Mouse (Mus musculus) midbrain, postnatal 0 days (tissue): Measurements from ENCODE around the gene Angptl7. TPM values are rescaled to one million over a fixed set of nuclear protein-coding genes. Genes with fewer than 3 reads are reported as not detected.
A peak's percentile ranks its signal among the peaks of the same experiment; 100 is the strongest.

Experiments used
- ATAC-seq: fragments of 200-750 bp; cut with Nextera tagmentation; 2 replicates; pipeline ENCODE4 v1.8.0; 2017; ENCODE audit warnings: moderate number of reproducible peaks, mild to moderate bottlenecking, moderate TSS enrichment, moderate library complexity; ENCODE audit not compliant: low FRiP score
- DNase-seq: peaks from one replicate; pipeline ENCODE4 v3.0.0-alpha.2; 2015; ENCODE audit warnings: low spot score
- H3K27ac ChIP-seq: fragments of 300-500 bp; sonication (generic); 2 replicates; pipeline ENCODE4 v1.5.1; 2014; ENCODE audit warnings: low read depth, mild to moderate bottlenecking, low read length, mixed read lengths
- H3K27me3 ChIP-seq: fragments of 300-500 bp; sonication (generic); 2 replicates; pipeline ENCODE4 v1.6.1; 2014; ENCODE audit warnings: low read length, control low read depth, mixed read lengths; ENCODE audit not compliant: insufficient read depth
- H3K36me3 ChIP-seq: fragments of 300-500 bp; sonication (generic); 2 replicates; pipeline ENCODE4 v1.6.1; 2014; ENCODE audit warnings: low read length, control low read depth, mixed read lengths; ENCODE audit not compliant: insufficient read depth
- H3K4me1 ChIP-seq: fragments of 300-500 bp; sonication (generic); 2 replicates; pipeline ENCODE4 v1.6.1; 2014; ENCODE audit warnings: mild to moderate bottlenecking, control low read depth, antibody characterized with exemption, low read length, mixed read lengths; ENCODE audit not compliant: insufficient read depth
- H3K4me2 ChIP-seq: fragments of 300-500 bp; sonication (generic); 2 replicates; pipeline ENCODE4 v1.6.1; 2014; ENCODE audit warnings: low read depth, mild to moderate bottlenecking, low read length, mixed read lengths; ENCODE audit not compliant: poor library complexity, severe bottlenecking
- H3K4me3 ChIP-seq: fragments of 300-500 bp; sonication (generic); 2 replicates; pipeline ENCODE4 v1.5.1; 2014; ENCODE audit warnings: low read depth, mild to moderate bottlenecking, low read length, moderate library complexity
- H3K9ac ChIP-seq: fragments of 300-500 bp; sonication (generic); replicated peaks from 2 replicates; pipeline ENCODE4 v1.6.1; 2014; ENCODE audit warnings: mild to moderate bottlenecking, low read length, moderate library complexity, mixed read lengths; ENCODE audit not compliant: poor library complexity, severe bottlenecking
- H3K9me3 ChIP-seq: fragments of 300-500 bp; sonication (generic); 2 replicates; pipeline ENCODE4 v1.6.1; 2016; ENCODE audit warnings: low read length, control low read depth
- CTCF ChIP-seq: IDR thresholded peaks from 2 replicates; pipeline ENCODE4 v1.5.1; 2016; ENCODE audit warnings: antibody characterized with exemption, mild to moderate bottlenecking
- WGBS: fragments of 180-500 bp; shearing (Covaris S2); extraction: QIAGEN DNeasy Blood & Tissue Kit; methylation state at CpG from one replicate; pipeline ENCODE4 v1.1.7; 2014; 5-methylcytosine and 5-hydroxymethylcytosine counted together
- polyA plus RNA-seq: library from polyadenylated mRNA; unstranded; fragments of >200 nt; fragmentation: Nextera tagmentation; extraction: Ambion mirVana; gene quantifications from 2 replicates; pipeline ENCODE4 v1.2.1, GENCODE M21; 2015
- total RNA-seq: library from RNA; depleted of rRNA; stranded (reverse); fragments of >200 nt; gene quantifications from 2 replicates; pipeline ENCODE4 v1.2.3, GENCODE M21; 2014

The Angptl7 gene
- total and polyA plus RNA-seq, 2 experiments from 2014 or later, result 0.11 to 0.36 TPM

- no peak for DNase-seq
Measured at GRCm38 (mm10) chr4:148515313-148515712, 15.1 kb upstream of the Angptl7 start.

GRCm38 (mm10) chr4:148513021-148513559 lies 12.8 kb upstream of the Angptl7 start:
- H3K27ac ChIP-seq, result no peak overlapping the region
- H3K9me3 ChIP-seq, result no peaks in the 10 kb centered on the region
- H3K9ac ChIP-seq, result no peak overlapping the region
- H3K36me3 ChIP-seq, result peaks cover 58% of the 10 kb centered on the region
- ATAC-seq (no peak), DNase-seq (peak; percentile 10)
- no peak overlapping the region for H3K4me3 ChIP-seq
- no peak for TF ChIP-seq CTCF
- no peak overlapping the region for H3K4me2 ChIP-seq
- no peaks in the 10 kb centered on the region for H3K4me1 ChIP-seq
- WGBS, result 79% methylated on average over 6 of the region's 6 CpGs
- H3K27me3 ChIP-seq, result no peaks in the 10 kb centered on the region

More at GRCm38 (mm10) chr4:148515313-148515712, 15.1 kb upstream of the Angptl7 start:
- Histone ChIP-seq H3K27me3 (no peaks in the 10 kb centered on the region), H3K4me3 (no peak overlapping the region), H3K9me3 (no peaks in the 10 kb centered on the region), H3K9ac (no peak overlapping the region), H3K4me1 (no peaks in the 10 kb centered on the region), H3K27ac (no peak overlapping the region), H3K36me3 (peaks cover 57% of the 10 kb centered on the region), H3K4me2 (no peak overlapping the region)
- peak; percentile 45 for TF ChIP-seq CTCF
- WGBS, result 93% methylated on average over 2 of the region's 2 CpGs
- ATAC-seq, result no peak

GRCm38 (mm10) chr4:148511334-148511733 lies 11.1 kb upstream of the Angptl7 start:
- H3K9me3 ChIP-seq, result no peaks in the 10 kb centered on the region
- ATAC-seq (no peak), DNase-seq (no peak)
- no peaks in the 10 kb centered on the region for H3K27me3 ChIP-seq
- no peak for TF ChIP-seq CTCF
- peaks cover 55% of the 10 kb centered on the region for H3K36me3 ChIP-seq
- no peak overlapping the region for H3K4me3 ChIP-seq
- no peak overlapping the region for H3K27ac ChIP-seq
- H3K4me2 ChIP-seq, result no peak overlapping the region
- no peaks in the 10 kb centered on the region for H3K4me1 ChIP-seq
- no peak overlapping the region for H3K9ac ChIP-seq
- WGBS, result 92% methylated on average over 4 of the region's 4 CpGs

- Histone ChIP-seq H3K27me3 (no peaks in the 10 kb centered on the region), H3K4me2 (no peak overlapping the region), H3K27ac (no peak overlapping the region), H3K4me1 (no peaks in the 10 kb centered on the region), H3K36me3 (peaks cover 58% of the 10 kb centered on the region), H3K9me3 (no peaks in the 10 kb centered on the region), H3K9ac (no peak overlapping the region), H3K4me3 (no peak overlapping the region)
- ATAC-seq (no peak), DNase-seq (no peak)
- WGBS, result 88% methylated on average over 4 of the region's 4 CpGs
- no peak for TF ChIP-seq CTCF
Measured at GRCm38 (mm10) chr4:148510691-148511090, 10.4 kb upstream of the Angptl7 start.

- 93% methylated on average over 8 of the region's 8 CpGs for WGBS
Measured at GRCm38 (mm10) chr4:148509450-148510084, 9.3 kb upstream of the Angptl7 start.

GRCm38 (mm10) chr4:148508084-148508849 lies 8.0 kb upstream of the Angptl7 start:
- H3K27ac ChIP-seq, result no peak overlapping the region
- H3K9ac ChIP-seq, result no peak overlapping the region
- 92% methylated on average over 14 of the region's 14 CpGs for WGBS
- DNase-seq (no peak), ATAC-seq (no peak)
- no peak for TF ChIP-seq CTCF
- no peaks in the 10 kb centered on the region for H3K4me1 ChIP-seq
- H3K4me3 ChIP-seq, result no peak overlapping the region
- H3K27me3 ChIP-seq, result no peaks in the 10 kb centered on the region
- H3K36me3 ChIP-seq, result peaks cover 45% of the 10 kb centered on the region
- H3K4me2 ChIP-seq, result no peak overlapping the region
- no peaks in the 10 kb centered on the region for H3K9me3 ChIP-seq

More at GRCm38 (mm10) chr4:148509450-148510084, 9.3 kb upstream of the Angptl7 start:
- DNase-seq (no peak), ATAC-seq (no peak)
- Histone ChIP-seq H3K4me2 (no peak overlapping the region), H3K36me3 (peaks cover 49% of the 10 kb centered on the region), H3K9ac (no peak overlapping the region), H3K4me3 (no peak overlapping the region), H3K27ac (no peak overlapping the region), H3K4me1 (no peaks in the 10 kb centered on the region), H3K27me3 (no peaks in the 10 kb centered on the region), H3K9me3 (no peaks in the 10 kb centered on the region)
- TF ChIP-seq CTCF, result no peak
